Mouse (Mus musculus) cerebellum, postnatal 36 days (tissue): ENCODE measurements around the gene Zfp819.

Source experiments
- DNase-seq, 2 experiments: peaks; one replicate each; pipeline ENCODE4 v3.0.0; 2021 to 2022; ENCODE audit warnings: mixed read lengths in 2 of 2

Gene Zfp819

DNA sequence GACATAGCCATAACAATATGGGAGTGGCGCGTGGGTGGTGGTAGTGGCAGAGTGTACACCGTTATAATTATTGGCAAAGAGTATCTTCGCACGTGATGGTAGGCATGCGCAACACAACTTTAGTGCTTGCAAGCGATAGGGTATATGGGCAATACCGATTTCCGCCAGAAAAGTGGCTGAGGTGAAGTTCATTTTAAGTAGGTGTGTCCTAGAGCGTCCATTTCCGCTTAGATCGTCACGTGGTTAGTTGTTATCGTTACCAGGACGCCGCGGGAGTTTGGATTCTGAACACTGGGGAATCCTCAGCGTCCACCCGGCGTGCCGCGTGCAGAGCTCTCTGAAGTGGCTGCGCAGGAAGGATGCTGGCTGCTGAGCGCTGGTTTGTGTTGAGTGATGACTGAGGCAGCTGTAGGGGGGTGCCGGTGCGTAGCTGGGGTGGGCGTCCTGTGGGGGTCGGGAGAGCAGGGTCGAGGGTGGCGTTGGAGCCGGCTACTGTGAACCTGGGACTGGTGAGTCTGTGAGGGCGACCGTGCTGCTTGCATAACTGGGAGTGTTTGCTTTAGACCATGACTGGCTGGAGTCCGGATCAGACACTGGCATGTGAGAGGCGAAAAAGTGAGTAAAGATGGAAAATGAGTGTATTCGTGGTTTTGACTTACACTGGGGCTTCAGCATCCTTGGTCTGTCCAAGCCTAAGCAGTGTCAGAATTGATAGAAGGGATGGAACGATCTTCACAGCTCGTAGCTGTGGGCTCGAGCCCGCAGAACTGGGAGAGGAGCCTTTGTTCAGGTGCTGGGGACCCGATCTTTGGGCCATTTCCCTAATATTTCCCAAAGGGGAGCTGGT lies at the start of gene Zfp819:
Gene Zfp819 (plus strand): TSS at position 274 of the 847 bp plus-strand sequence.
- peak; percentile 32 for DNase-seq

- peak; percentile 82 to 83 for DNase-seq
These were observed 44.8 kb upstream of the Zfp819 start, which contains the start of gene Zfp658 for GRCm38 (mm10) chr7:43562006-43562633. Gene Zfp658, plus strand, starts transcription at chr7:43562256.

DNA sequence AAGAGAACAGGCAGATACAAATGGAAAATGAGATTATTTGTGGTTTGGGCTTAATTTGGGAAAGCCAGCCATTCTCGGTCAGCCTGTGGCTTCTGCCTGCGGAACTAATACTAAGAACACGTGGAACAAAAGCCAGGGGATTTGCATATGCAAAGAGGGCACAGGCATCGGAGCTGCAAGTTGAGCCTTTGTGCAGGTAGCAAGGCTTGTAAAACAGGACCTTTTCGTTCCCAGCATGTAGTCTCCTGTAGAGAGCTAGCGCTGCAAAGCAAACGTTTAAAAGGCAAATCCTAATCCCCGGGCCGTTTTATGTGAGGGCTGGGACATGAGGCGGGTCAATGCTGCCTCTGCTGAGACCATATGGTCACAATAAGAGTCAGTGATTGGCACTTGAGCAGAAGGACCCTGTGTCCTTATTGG lies 44.3 kb upstream of the Zfp819 start:
- peak in 1 of 2 experiments; percentile 37 for DNase-seq

GRCm38 (mm10) chr7:43563300-43563699 lies 43.7 kb upstream of the Zfp819 start:
- no peak for DNase-seq

- no peak for DNase-seq
These were observed 35.8 kb upstream of the Zfp819 start for GRCm38 (mm10) chr7:43571216-43571615.

DNA sequence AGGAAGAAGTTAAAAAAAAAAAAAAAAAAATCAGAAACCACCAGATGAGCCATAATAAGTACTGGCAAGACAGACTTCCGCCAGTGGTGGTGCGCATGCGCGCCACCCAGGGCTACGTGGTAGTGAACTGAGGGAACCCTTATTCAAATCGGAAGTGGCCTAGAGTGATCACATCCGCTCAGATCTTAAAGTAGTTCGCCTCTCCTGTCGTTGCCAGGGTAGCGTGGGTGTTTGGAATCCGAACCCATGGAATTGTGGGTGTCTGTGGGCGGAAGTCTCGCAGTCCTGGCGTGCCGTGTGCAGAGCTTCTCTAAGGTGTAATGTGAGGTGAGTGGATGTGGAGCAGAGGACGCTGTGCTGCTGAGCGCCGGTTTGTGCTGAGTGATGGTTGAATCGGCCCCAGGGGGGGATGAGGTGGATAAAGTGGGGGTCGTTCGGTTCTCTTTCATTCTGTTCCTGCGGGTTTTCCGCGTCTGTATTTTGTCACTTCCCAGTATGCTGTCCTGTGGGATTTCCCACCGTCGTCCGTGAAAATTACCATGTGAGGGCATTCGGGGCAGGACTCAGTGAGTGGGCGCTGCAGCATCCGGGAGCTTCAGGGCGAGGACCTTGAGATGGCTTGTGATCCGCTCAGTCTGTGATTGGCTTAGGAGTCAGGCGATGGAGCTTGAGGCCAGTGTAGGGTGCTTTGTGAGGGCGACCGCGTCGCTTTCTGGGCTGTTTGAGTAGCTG lies 27.4 kb upstream of the Zfp819 start, which contains the start of gene Zfp719:
Gene Zfp719 (plus strand): TSS at position 171 of the 732 bp plus-strand sequence.
- peak; percentile 90 to 91 for DNase-seq

DNA sequence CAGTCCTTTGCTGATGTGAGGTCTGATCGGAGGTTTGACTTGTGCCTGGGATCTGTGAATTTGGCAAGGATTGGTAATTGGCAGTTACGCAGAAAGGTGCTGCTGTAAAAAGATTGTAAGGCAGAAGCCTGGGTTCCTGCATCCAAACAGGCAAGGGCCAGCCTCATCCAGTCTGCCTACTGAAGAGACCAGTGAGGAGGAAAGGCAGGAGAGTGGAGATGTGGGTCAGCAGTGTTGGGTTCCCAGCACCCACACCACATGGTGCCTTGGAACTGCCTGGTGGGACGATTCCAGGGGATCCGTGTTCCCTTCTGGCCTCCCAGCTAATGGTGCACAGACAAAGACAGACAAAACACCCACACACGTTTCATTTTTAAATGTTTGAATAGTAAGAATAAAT lies 26.4 kb upstream of the Zfp819 start:
- peak; percentile 10 to 19 for DNase-seq

DNA sequence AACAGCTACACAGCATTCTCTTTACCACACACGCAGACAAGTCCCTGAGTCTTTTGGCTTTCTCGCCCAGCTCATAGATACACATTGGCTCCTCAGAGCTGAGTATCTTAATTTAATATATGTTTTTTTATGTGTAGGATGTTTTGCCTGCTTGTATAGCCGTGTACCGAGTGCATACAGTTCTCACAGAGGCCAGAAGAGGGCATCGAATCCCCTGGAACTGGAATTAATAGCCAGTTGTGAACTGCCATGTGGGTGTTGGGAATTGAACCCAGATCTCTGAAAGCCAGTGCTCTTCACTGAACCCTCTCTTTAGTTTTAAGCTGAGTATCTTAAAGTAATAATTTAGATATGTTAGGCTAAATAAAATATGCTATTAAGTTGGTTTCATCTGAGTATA lies 22.2 kb upstream of the Zfp819 start:
- DNase-seq, result no peak

DNA sequence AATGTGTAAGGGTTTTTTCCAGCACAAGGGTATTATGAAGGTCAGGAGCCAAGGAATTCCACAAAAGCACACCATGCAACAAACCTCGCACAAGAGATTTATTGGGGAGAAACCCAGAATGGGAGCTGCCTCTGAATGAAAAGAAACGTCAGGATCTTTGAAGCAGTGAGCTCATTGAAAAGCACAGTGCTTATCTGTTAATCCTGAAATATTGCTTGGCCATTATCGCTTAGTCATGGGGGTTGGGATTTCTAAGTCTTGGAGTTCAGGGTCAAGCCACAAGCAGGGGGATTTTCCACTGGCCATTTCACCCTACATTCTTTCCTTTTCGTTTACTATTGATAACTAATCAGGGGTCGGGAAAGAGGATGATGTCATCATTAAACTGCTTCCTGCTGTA lies 5.1 kb upstream of the Zfp819 start:
- no peak for DNase-seq

DNA sequence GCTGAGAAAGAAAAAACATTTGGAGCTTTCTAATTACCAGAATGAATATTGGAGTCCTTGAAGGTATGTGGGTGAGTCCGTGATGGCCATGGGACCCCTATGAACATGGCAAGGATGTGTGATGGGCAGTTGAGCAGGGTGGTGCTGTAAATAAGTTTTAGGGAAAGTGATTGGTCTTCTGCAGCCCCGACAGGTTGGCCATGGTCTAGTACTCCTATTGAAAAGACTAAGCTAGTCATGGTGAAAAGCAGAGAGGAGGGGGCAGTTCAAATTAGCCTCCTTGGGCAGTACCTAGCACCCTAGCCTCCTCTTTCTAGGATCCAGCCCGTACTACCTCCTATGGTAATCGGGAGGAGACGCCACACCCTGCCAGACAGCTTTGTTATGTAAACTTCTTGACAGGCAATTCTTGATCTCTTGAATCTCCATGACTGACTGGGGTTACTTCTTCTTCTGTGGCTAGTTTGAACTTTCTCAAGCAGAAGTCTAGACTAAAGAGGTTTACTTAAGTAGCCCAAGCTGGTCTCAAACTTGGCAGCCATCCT lies 846 bp downstream of the Zfp819 start:
- DNase-seq, result no peak

GRCm38 (mm10) chr7:43608316-43608824 lies 1.4 kb downstream of the Zfp819 start:
- DNase-seq, result no peak

- no peak for DNase-seq
These were observed 7.0 kb downstream of the Zfp819 start for GRCm38 (mm10) chr7:43613816-43614551.

DNA sequence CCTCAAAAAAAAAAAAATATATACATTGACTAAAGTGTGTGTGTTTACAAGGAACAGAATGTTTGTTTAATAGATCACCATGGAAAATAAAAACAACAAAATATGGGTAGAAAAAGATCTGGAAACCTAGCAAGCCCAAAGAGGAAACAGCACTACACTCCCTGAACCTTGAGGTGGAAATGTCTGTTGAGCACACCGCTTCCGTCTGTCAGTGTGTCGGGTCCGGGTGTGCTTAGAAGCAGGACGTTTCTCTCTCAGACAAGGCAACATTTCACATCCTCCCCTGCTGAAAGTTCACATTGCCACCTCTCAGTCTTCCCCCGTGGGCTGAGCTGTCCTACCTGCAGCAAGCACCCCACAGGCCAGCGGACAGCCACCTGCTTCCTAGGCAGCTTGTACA lies 16.0 kb downstream of the Zfp819 start:
- DNase-seq, result no peak

- DNase-seq, result no peak
These were observed 16.9 kb downstream of the Zfp819 start for GRCm38 (mm10) chr7:43623819-43624218.

GRCm38 (mm10) chr7:43625065-43625464 lies 18.1 kb downstream of the Zfp819 start:
- DNase-seq, result no peak

DNA sequence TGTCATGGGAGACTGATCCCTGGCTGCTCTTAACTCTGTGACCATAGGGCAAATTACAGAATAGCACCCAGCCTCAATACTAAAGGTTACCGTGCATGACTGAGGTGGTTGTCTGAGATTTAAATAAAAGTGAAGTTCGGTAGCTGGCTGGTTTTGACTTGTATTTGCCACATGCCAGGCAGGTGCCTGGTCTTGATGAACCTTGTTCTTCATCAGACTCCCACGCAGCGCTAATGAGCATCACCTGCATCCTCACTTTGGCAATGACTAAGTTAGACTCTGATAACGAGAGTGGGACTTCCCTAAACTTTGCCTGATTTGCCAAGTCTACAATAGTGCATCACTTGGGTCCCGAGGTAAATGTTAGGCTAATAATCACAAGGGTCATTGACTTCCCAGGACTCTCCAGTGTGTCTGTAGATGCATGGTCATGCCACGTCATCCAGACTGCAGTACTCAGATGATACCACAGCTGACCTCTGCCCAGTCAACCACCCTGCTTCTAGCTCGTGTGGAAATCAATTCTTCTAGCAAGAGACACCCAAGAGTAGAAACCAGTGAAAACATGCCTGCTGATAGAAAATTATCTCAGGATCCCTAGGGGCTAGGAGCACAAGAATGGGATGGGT lies 18.9 kb downstream of the Zfp819 start:
- DNase-seq, result no peak

DNA sequence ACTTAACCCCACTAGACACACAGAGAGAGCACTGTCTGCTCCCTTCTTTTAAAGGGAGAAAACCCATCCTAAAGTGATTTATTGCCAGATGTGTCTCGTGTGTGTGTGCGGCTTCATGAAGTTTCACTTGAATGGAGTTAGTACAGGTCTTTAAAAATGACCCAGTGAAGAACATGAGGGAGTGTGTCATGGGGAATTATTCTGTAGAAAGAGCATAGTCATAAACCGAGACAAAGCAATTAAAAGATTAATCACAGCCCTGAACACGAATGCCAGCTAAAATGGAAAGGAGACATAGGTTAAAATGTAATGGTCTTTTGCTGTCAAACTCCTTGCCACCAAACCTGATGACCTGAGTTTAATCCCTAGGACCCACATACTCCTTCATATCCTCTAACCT lies 27.0 kb downstream of the Zfp819 start:
- DNase-seq, result no peak

DNA sequence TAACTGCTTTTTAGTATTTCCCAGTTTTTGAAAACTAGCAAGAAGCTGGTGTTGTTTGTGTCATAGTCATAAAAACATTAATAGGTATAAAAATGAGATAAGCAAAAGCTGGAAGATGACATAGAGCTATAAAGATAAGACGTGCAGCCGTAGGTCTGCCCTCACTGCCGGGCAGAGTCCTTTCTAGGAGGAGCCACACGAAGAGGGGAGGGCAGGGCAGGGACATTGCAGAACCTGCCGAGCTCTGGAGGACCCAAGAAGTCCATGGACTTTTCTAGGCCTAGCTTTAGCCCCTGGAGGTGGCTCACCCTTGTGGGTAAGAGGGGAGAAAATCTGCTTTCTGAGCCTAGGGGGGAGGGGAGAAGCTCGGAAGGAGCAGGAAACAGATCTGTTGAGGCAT lies 27.5 kb downstream of the Zfp819 start, which contains the start of gene Ceacam18:
Gene Ceacam18 (plus strand): TSS at position 208 of the 400 bp plus-strand sequence.
- DNase-seq, result no peak

GRCm38 (mm10) chr7:43636194-43636593 lies 29.2 kb downstream of the Zfp819 start:
- DNase-seq, result no peak

DNA sequence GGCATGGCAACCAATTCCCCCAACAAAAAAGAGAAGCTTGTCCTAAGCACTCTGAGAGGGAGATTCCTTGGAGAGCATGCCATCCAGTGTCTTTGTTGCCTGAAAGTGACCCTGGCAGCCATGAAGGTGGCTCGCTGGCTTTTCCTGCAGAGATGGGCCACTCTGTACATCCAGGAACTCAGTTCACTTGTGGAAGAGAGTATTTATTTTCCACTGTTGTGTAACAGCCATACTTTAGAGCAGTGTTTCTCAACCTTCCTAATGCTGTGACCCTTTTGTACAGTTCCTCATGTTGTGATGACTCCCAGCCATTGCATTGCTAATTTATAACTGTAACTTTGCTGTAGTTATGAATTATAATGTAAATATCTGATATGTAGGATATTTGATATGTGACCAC lies 30.1 kb downstream of the Zfp819 start:
- no peak for DNase-seq

DNA sequence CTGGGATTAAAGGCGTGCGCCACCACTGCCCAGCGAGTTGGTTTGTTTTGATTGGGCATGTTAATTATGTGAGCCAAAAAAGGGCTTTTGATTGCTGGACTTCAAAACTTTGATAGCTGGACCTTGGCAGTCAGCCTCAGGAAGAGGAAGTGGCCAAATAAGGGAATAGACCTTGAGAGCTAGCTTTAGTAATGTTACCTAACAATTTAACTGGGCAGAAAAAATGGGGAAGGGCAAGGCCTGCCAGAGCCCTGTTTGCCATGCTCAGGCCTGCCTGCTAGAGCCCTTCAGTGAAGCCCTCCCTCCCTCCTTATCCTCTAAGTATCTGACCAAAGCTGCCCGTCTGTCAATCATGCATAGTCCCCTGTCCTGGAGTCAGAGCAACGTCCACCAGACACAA lies 35.6 kb downstream of the Zfp819 start:
- no peak for DNase-seq
